Mouse (Mus musculus): ENCODE results near the gene Mllt3. TPM values are rescaled to one million over a fixed set of nuclear protein-coding genes. Genes with fewer than 3 reads are reported as not detected.

Gene Mllt3
- polyA plus RNA-seq, 1 experiment from 2014 or later = 30.8 TPM

GRCm38 (mm10) chr4:87866564-87866963 is 166.6 kb downstream of the Mllt3 start:
- no peak overlapping the region for H3K9ac ChIP-seq
- no peaks in the 10 kb centered on the region for H3K4me1 ChIP-seq (replicated peaks)
- no peaks in the 10 kb centered on the region for H3K27me3 ChIP-seq
- no peaks in the 10 kb centered on the region for H3K9me3 ChIP-seq (replicated peaks)
- H3K36me3 ChIP-seq = no peaks in the 10 kb centered on the region
- no peak overlapping the region for H3K27ac ChIP-seq
- ATAC-seq (replicated peaks; ENCODE audit: insufficient number of reproducible peaks, insufficient read depth, low FRiP score, low read depth) = no peak
- H3K4me2 ChIP-seq = no peak overlapping the region
- no peak overlapping the region for H3K4me3 ChIP-seq
- WGBS = 64% methylated on average over 3 of the region's 3 CpGs

GRCm38 (mm10) chr4:87865848-87866247 is 167.3 kb downstream of the Mllt3 start:
- H3K27ac ChIP-seq = no peak overlapping the region
- H3K36me3 ChIP-seq = no peaks in the 10 kb centered on the region
- H3K27me3 ChIP-seq = no peaks in the 10 kb centered on the region
- no peak for ATAC-seq (replicated peaks; ENCODE audit: insufficient number of reproducible peaks, insufficient read depth, low FRiP score, low read depth)
- no peak overlapping the region for H3K9ac ChIP-seq
- no peak overlapping the region for H3K4me2 ChIP-seq
- WGBS = 75% methylated on average over 3 of the region's 3 CpGs
- H3K4me3 ChIP-seq = no peak overlapping the region
- H3K9me3 ChIP-seq (replicated peaks) = no peaks in the 10 kb centered on the region
- no peaks in the 10 kb centered on the region for H3K4me1 ChIP-seq (replicated peaks)

GRCm38 (mm10) chr4:87865041-87865440 is 168.1 kb downstream of the Mllt3 start:
- H3K36me3 ChIP-seq = no peaks in the 10 kb centered on the region
- H3K27me3 ChIP-seq = no peaks in the 10 kb centered on the region
- H3K27ac ChIP-seq = no peak overlapping the region
- WGBS = 74% methylated on average over 3 of the region's 3 CpGs
- no peaks in the 10 kb centered on the region for H3K9me3 ChIP-seq (replicated peaks)
- no peaks in the 10 kb centered on the region for H3K4me1 ChIP-seq (replicated peaks)
- H3K9ac ChIP-seq = no peak overlapping the region
- H3K4me2 ChIP-seq = no peak overlapping the region
- H3K4me3 ChIP-seq = no peak overlapping the region
- ATAC-seq (replicated peaks; ENCODE audit: insufficient number of reproducible peaks, insufficient read depth, low FRiP score, low read depth) = no peak

- Histone ChIP-seq H3K36me3 (no peaks in the 10 kb centered on the region), H3K4me2 (no peak overlapping the region), H3K27ac (no peak overlapping the region), H3K9me3 (replicated peaks) (no peaks in the 10 kb centered on the region), H3K4me3 (no peak overlapping the region), H3K4me1 (replicated peaks) (no peaks in the 10 kb centered on the region), H3K9ac (no peak overlapping the region), H3K27me3 (no peaks in the 10 kb centered on the region)
- no peak for ATAC-seq (replicated peaks; ENCODE audit: insufficient number of reproducible peaks, insufficient read depth, low FRiP score, low read depth)
- WGBS = 84% methylated on average over 5 of the region's 5 CpGs
Measured at GRCm38 (mm10) chr4:87863212-87863611, 170.0 kb downstream of the Mllt3 start.

- H3K36me3 ChIP-seq = no peaks in the 10 kb centered on the region
- H3K27me3 ChIP-seq = no peaks in the 10 kb centered on the region
- H3K4me3 ChIP-seq = no peak overlapping the region
- no peak overlapping the region for H3K27ac ChIP-seq
- no peaks in the 10 kb centered on the region for H3K9me3 ChIP-seq (replicated peaks)
- H3K4me1 ChIP-seq (replicated peaks) = no peaks in the 10 kb centered on the region
- H3K4me2 ChIP-seq = no peak overlapping the region
- 89% methylated on average over 5 of the region's 5 CpGs for WGBS
- no peak overlapping the region for H3K9ac ChIP-seq
- ATAC-seq (replicated peaks; ENCODE audit: insufficient number of reproducible peaks, insufficient read depth, low FRiP score, low read depth) = no peak
Measured at GRCm38 (mm10) chr4:87860723-87861122, 172.4 kb downstream of the Mllt3 start.

- Histone ChIP-seq H3K9me3 (replicated peaks) (no peaks in the 10 kb centered on the region), H3K4me1 (replicated peaks) (no peaks in the 10 kb centered on the region), H3K4me2 (no peak overlapping the region), H3K9ac (no peak overlapping the region), H3K4me3 (no peak overlapping the region), H3K36me3 (no peaks in the 10 kb centered on the region), H3K27me3 (no peaks in the 10 kb centered on the region), H3K27ac (no peak overlapping the region)
- 58% methylated on average over 4 of the region's 4 CpGs for WGBS
- no peak for ATAC-seq (replicated peaks; ENCODE audit: insufficient number of reproducible peaks, insufficient read depth, low FRiP score, low read depth)
Measured at GRCm38 (mm10) chr4:87859148-87859547, 174.0 kb downstream of the Mllt3 start.

GRCm38 (mm10) chr4:87857982-87858381 is 175.2 kb downstream of the Mllt3 start:
- Histone ChIP-seq H3K9me3 (replicated peaks) (no peaks in the 10 kb centered on the region), H3K36me3 (no peaks in the 10 kb centered on the region), H3K9ac (no peak overlapping the region), H3K27me3 (no peaks in the 10 kb centered on the region), H3K4me1 (replicated peaks) (no peaks in the 10 kb centered on the region), H3K4me2 (no peak overlapping the region), H3K4me3 (no peak overlapping the region), H3K27ac (no peak overlapping the region)
- WGBS = 91% methylated on average over 1 of the region's 1 CpGs
- no peak for ATAC-seq (replicated peaks; ENCODE audit: insufficient number of reproducible peaks, insufficient read depth, low FRiP score, low read depth)

GRCm38 (mm10) chr4:87852461-87852860 is 180.7 kb downstream of the Mllt3 start:
- Histone ChIP-seq H3K4me3 (no peak overlapping the region), H3K27ac (no peak overlapping the region), H3K9me3 (replicated peaks) (no peaks in the 10 kb centered on the region), H3K4me2 (no peak overlapping the region), H3K4me1 (replicated peaks) (no peaks in the 10 kb centered on the region), H3K27me3 (no peaks in the 10 kb centered on the region), H3K36me3 (no peaks in the 10 kb centered on the region), H3K9ac (no peak overlapping the region)
- 58% methylated on average over 2 of the region's 2 CpGs for WGBS
- no peak for ATAC-seq (replicated peaks; ENCODE audit: insufficient number of reproducible peaks, insufficient read depth, low FRiP score, low read depth)

GRCm38 (mm10) chr4:87850051-87850450 is 183.1 kb downstream of the Mllt3 start:
- Histone ChIP-seq H3K4me3 (no peak overlapping the region), H3K4me1 (replicated peaks) (peaks cover 3% of the 10 kb centered on the region), H3K27me3 (no peaks in the 10 kb centered on the region), H3K9ac (no peak overlapping the region), H3K36me3 (no peaks in the 10 kb centered on the region), H3K9me3 (replicated peaks) (no peaks in the 10 kb centered on the region), H3K27ac (no peak overlapping the region), H3K4me2 (no peak overlapping the region)
- ATAC-seq (replicated peaks; ENCODE audit: insufficient number of reproducible peaks, insufficient read depth, low FRiP score, low read depth) = no peak
- 89% methylated on average over 5 of the region's 5 CpGs for WGBS

- Histone ChIP-seq H3K9ac (no peak overlapping the region), H3K27me3 (no peaks in the 10 kb centered on the region), H3K4me2 (no peak overlapping the region), H3K36me3 (no peaks in the 10 kb centered on the region), H3K27ac (no peak overlapping the region), H3K4me1 (replicated peaks) (peaks cover 17% of the 10 kb centered on the region), H3K9me3 (replicated peaks) (no peaks in the 10 kb centered on the region), H3K4me3 (no peak overlapping the region)
- 45% methylated on average over 6 of the region's 6 CpGs for WGBS
- no peak for ATAC-seq (replicated peaks; ENCODE audit: insufficient number of reproducible peaks, insufficient read depth, low FRiP score, low read depth)
Measured at GRCm38 (mm10) chr4:87844668-87845210, 188.4 kb downstream of the Mllt3 start.

GRCm38 (mm10) chr4:87840210-87840910 is 192.8 kb downstream of the Mllt3 start:
- Histone ChIP-seq H3K27ac (peak overlapping the region; percentile 38), H3K36me3 (no peaks in the 10 kb centered on the region), H3K4me3 (no peak overlapping the region), H3K9me3 (replicated peaks) (no peaks in the 10 kb centered on the region), H3K9ac (no peak overlapping the region), H3K27me3 (no peaks in the 10 kb centered on the region), H3K4me2 (no peak overlapping the region), H3K4me1 (replicated peaks) (peaks cover 17% of the 10 kb centered on the region)
- ATAC-seq (replicated peaks; ENCODE audit: insufficient number of reproducible peaks, insufficient read depth, low FRiP score, low read depth) = no peak; the same call in 1 of the 2 replicates
- whole genome bisulfite sequencing = 47% methylated on average over 10 of the region's 10 CpGs

- no peak for ATAC-seq (replicated peaks; ENCODE audit: insufficient number of reproducible peaks, insufficient read depth, low FRiP score, low read depth)
- H3K9ac ChIP-seq = no peak overlapping the region
- H3K4me3 ChIP-seq = no peak overlapping the region
- no peaks in the 10 kb centered on the region for H3K36me3 ChIP-seq
- WGBS = 78% methylated on average over 1 of the region's 1 CpGs
- H3K4me2 ChIP-seq = no peak overlapping the region
- no peaks in the 10 kb centered on the region for H3K9me3 ChIP-seq (replicated peaks)
- H3K27me3 ChIP-seq = no peaks in the 10 kb centered on the region
- no peak overlapping the region for H3K27ac ChIP-seq
- peaks cover 6% of the 10 kb centered on the region; the same call in 1 of the 2 replicates for H3K4me1 ChIP-seq (replicated peaks)
Measured at GRCm38 (mm10) chr4:87838716-87839115, 194.4 kb downstream of the Mllt3 start.

Measured in heart, embryonic 15.5 days (tissue).